Mouse (Mus musculus): ENCODE data around the gene Gdf1. TPM values are rescaled to one million over a fixed set of nuclear protein-coding genes. Genes with fewer than 3 reads are reported as not detected.

Gdf1 gene
- 5.5 TPM in 2 replicates for polyA plus RNA-seq (2015; fragmentation: Nextera tagmentation; extraction: Ambion mirVana)

GRCm38 (mm10) chr8:70329124-70329834 is at the start of gene Gdf1:
Gdf1 (plus strand) TSS chr8:70329817.
- Histone ChIP-seq H3K9ac (replicated peaks; ENCODE audit: low read length) (0 out of 2 replicates have a peak within 1 kb of the TSS, but pooled peaks have one; percentile 56), H3K36me3 (ENCODE audit: insufficient read depth, low read length) (peaks cover 31% of the 10 kb centered on the region), H3K27ac (ENCODE audit: low read length) (no peak within 1 kb of the TSS), H3K4me3 (ENCODE audit: low read length) (peak within 1 kb of the TSS; percentile 30), H3K4me2 (replicated peaks; ENCODE audit: low read depth, low read length) (peak within 1 kb of the TSS; percentile 49), H3K27me3 (ENCODE audit: insufficient read depth, low read length) (no peaks in the 10 kb centered on the region), H3K9me3 (ENCODE audit: low read length) (no peaks in the 10 kb centered on the region), H3K4me1 (ENCODE audit: insufficient read depth, low read length) (peaks cover 22% of the 10 kb centered on the region)
- ATAC-seq (ENCODE audit: low FRiP score, low TSS enrichment): peak; percentile 4; the same call in 1 of the 2 replicates
- 30% methylated on average over 14 of the region's 14 CpGs for WGBS

GRCm38 (mm10) chr8:70281001-70281400 is 48.6 kb upstream of the Gdf1 start:
- no peak overlapping the region; the same call in 1 of the 2 replicates for H3K9ac ChIP-seq (replicated peaks; ENCODE audit: low read length)
- no peak overlapping the region for H3K4me3 ChIP-seq (ENCODE audit: low read length)
- H3K9me3 ChIP-seq (ENCODE audit: low read length): no peaks in the 10 kb centered on the region
- no peaks in the 10 kb centered on the region for H3K27me3 ChIP-seq (ENCODE audit: insufficient read depth, low read length)
- peaks cover 14% of the 10 kb centered on the region for H3K36me3 ChIP-seq (ENCODE audit: insufficient read depth, low read length)
- H3K4me2 ChIP-seq (replicated peaks; ENCODE audit: low read depth, low read length): no peak overlapping the region
- ATAC-seq (ENCODE audit: low FRiP score, low TSS enrichment): no peak
- 49% methylated on average over 3 of the region's 3 CpGs for WGBS
- peaks cover 25% of the 10 kb centered on the region for H3K4me1 ChIP-seq (ENCODE audit: insufficient read depth, low read length)
- peak overlapping the region; percentile 44; the same call in 1 of the 2 replicates for H3K27ac ChIP-seq (ENCODE audit: low read length)

- peak within 1 kb of the TSS; percentile 88 for H3K4me2 ChIP-seq (replicated peaks; ENCODE audit: low read depth, low read length)
- H3K4me1 ChIP-seq (ENCODE audit: insufficient read depth, low read length): peaks cover 25% of the 10 kb centered on the region
- ATAC-seq (ENCODE audit: low FRiP score, low TSS enrichment): peak; percentile 90
- H3K36me3 ChIP-seq (ENCODE audit: insufficient read depth, low read length): peaks cover 28% of the 10 kb centered on the region
- WGBS: 0% methylated on average over 20 of the region's 36 CpGs
- peak within 1 kb of the TSS; percentile 77 for H3K27ac ChIP-seq (ENCODE audit: low read length)
- no peaks in the 10 kb centered on the region for H3K27me3 ChIP-seq (ENCODE audit: insufficient read depth, low read length)
- peak within 1 kb of the TSS; percentile 93 for H3K9ac ChIP-seq (replicated peaks; ENCODE audit: low read length)
- H3K9me3 ChIP-seq (ENCODE audit: low read length): 0 out of 2 replicates have a peak, but pooled peaks cover 2% of the 10 kb centered on the region
- peak within 1 kb of the TSS; percentile 78 for H3K4me3 ChIP-seq (ENCODE audit: low read length)
Measured at GRCm38 (mm10) chr8:70282603-70283135, 46.9 kb upstream of the Gdf1 start, which contains the start of gene Homer3. Homer3 (plus strand) TSS chr8:70282827.

- Histone ChIP-seq H3K4me3 (ENCODE audit: low read length) (peak overlapping the region; percentile 78), H3K9ac (replicated peaks; ENCODE audit: low read length) (peak overlapping the region; percentile 93), H3K27ac (ENCODE audit: low read length) (peak overlapping the region; percentile 77), H3K9me3 (ENCODE audit: low read length) (0 out of 2 replicates have a peak, but pooled peaks cover 2% of the 10 kb centered on the region), H3K4me2 (replicated peaks; ENCODE audit: low read depth, low read length) (peak overlapping the region; percentile 88), H3K4me1 (ENCODE audit: insufficient read depth, low read length) (peaks cover 21% of the 10 kb centered on the region), H3K27me3 (ENCODE audit: insufficient read depth, low read length) (no peaks in the 10 kb centered on the region), H3K36me3 (ENCODE audit: insufficient read depth, low read length) (peaks cover 36% of the 10 kb centered on the region)
- WGBS: under 1% methylated on average over 55 of the region's 55 CpGs
- ATAC-seq (ENCODE audit: low FRiP score, low TSS enrichment): peak; percentile 60
Measured at GRCm38 (mm10) chr8:70283136-70284077, 46.2 kb upstream of the Gdf1 start.

GRCm38 (mm10) chr8:70284421-70284820 is 45.2 kb upstream of the Gdf1 start:
- WGBS: 50% methylated on average over 5 of the region's 5 CpGs
- H3K4me3 ChIP-seq (ENCODE audit: low read length): peak overlapping the region; percentile 22; the same call in 1 of the 2 replicates
- H3K27ac ChIP-seq (ENCODE audit: low read length): no peak overlapping the region
- no peaks in the 10 kb centered on the region for H3K27me3 ChIP-seq (ENCODE audit: insufficient read depth, low read length)
- peak overlapping the region; percentile 36; the same call in 1 of the 2 replicates for H3K9ac ChIP-seq (replicated peaks; ENCODE audit: low read length)
- H3K9me3 ChIP-seq (ENCODE audit: low read length): 0 out of 2 replicates have a peak, but pooled peaks cover 2% of the 10 kb centered on the region
- H3K4me2 ChIP-seq (replicated peaks; ENCODE audit: low read depth, low read length): peak overlapping the region; percentile 88
- ATAC-seq (ENCODE audit: low FRiP score, low TSS enrichment): no peak
- peaks cover 21% of the 10 kb centered on the region for H3K4me1 ChIP-seq (ENCODE audit: insufficient read depth, low read length)
- H3K36me3 ChIP-seq (ENCODE audit: insufficient read depth, low read length): peaks cover 44% of the 10 kb centered on the region

- H3K27me3 ChIP-seq (ENCODE audit: insufficient read depth, low read length): no peaks in the 10 kb centered on the region
- no peak overlapping the region for H3K9ac ChIP-seq (replicated peaks; ENCODE audit: low read length)
- peaks cover 51% of the 10 kb centered on the region for H3K36me3 ChIP-seq (ENCODE audit: insufficient read depth, low read length)
- H3K4me2 ChIP-seq (replicated peaks; ENCODE audit: low read depth, low read length): no peak overlapping the region
- WGBS: 95% methylated on average over 15 of the region's 15 CpGs
- H3K9me3 ChIP-seq (ENCODE audit: low read length): 0 out of 2 replicates have a peak, but pooled peaks cover 2% of the 10 kb centered on the region
- H3K4me1 ChIP-seq (ENCODE audit: insufficient read depth, low read length): peaks cover 21% of the 10 kb centered on the region
- no peak for ATAC-seq (ENCODE audit: low FRiP score, low TSS enrichment)
- no peak overlapping the region for H3K4me3 ChIP-seq (ENCODE audit: low read length)
- no peak overlapping the region for H3K27ac ChIP-seq (ENCODE audit: low read length)
Measured at GRCm38 (mm10) chr8:70285304-70285703, 44.3 kb upstream of the Gdf1 start.

GRCm38 (mm10) chr8:70286737-70287136 is 42.9 kb upstream of the Gdf1 start:
- Histone ChIP-seq H3K9me3 (ENCODE audit: low read length) (0 out of 2 replicates have a peak, but pooled peaks cover 2% of the 10 kb centered on the region), H3K4me3 (ENCODE audit: low read length) (no peak overlapping the region), H3K9ac (replicated peaks; ENCODE audit: low read length) (no peak overlapping the region), H3K36me3 (ENCODE audit: insufficient read depth, low read length) (peaks cover 62% of the 10 kb centered on the region), H3K4me2 (replicated peaks; ENCODE audit: low read depth, low read length) (no peak overlapping the region), H3K27ac (ENCODE audit: low read length) (no peak overlapping the region), H3K4me1 (ENCODE audit: insufficient read depth, low read length) (peaks cover 16% of the 10 kb centered on the region), H3K27me3 (ENCODE audit: insufficient read depth, low read length) (no peaks in the 10 kb centered on the region)
- no peak for ATAC-seq (ENCODE audit: low FRiP score, low TSS enrichment)
- 88% methylated on average over 8 of the region's 8 CpGs for WGBS

GRCm38 (mm10) chr8:70293988-70294405 is 35.6 kb upstream of the Gdf1 start:
- ATAC-seq (ENCODE audit: low FRiP score, low TSS enrichment): no peak
- H3K27ac ChIP-seq (ENCODE audit: low read length): no peak overlapping the region; the same call in 1 of the 2 replicates
- no peak overlapping the region for H3K9ac ChIP-seq (replicated peaks; ENCODE audit: low read length)
- 44% methylated on average over 5 of the region's 5 CpGs for WGBS
- no peaks in the 10 kb centered on the region for H3K9me3 ChIP-seq (ENCODE audit: low read length)
- no peak overlapping the region for H3K4me2 ChIP-seq (replicated peaks; ENCODE audit: low read depth, low read length)
- H3K27me3 ChIP-seq (ENCODE audit: insufficient read depth, low read length): no peaks in the 10 kb centered on the region
- H3K4me1 ChIP-seq (ENCODE audit: insufficient read depth, low read length): no peaks in the 10 kb centered on the region
- no peak overlapping the region for H3K4me3 ChIP-seq (ENCODE audit: low read length)
- peaks cover 81% of the 10 kb centered on the region for H3K36me3 ChIP-seq (ENCODE audit: insufficient read depth, low read length)

- WGBS: 85% methylated on average over 3 of the region's 3 CpGs
- Histone ChIP-seq H3K4me1 (ENCODE audit: insufficient read depth, low read length) (peaks cover 19% of the 10 kb centered on the region), H3K27me3 (ENCODE audit: insufficient read depth, low read length) (no peaks in the 10 kb centered on the region), H3K9me3 (ENCODE audit: low read length) (no peaks in the 10 kb centered on the region), H3K4me3 (ENCODE audit: low read length) (no peak overlapping the region), H3K36me3 (ENCODE audit: insufficient read depth, low read length) (peaks cover 41% of the 10 kb centered on the region), H3K27ac (ENCODE audit: low read length) (no peak overlapping the region), H3K4me2 (replicated peaks; ENCODE audit: low read depth, low read length) (no peak overlapping the region), H3K9ac (replicated peaks; ENCODE audit: low read length) (no peak overlapping the region)
- no peak for ATAC-seq (ENCODE audit: low FRiP score, low TSS enrichment)
Measured at GRCm38 (mm10) chr8:70300881-70301280, 28.7 kb upstream of the Gdf1 start.

Measured in kidney, embryonic 16.5 days (tissue).